Comparison of ENCODE assay signal across 8 mouse cellular contexts in genomic region chr6:33059276-33059675, GRCm38 (mm10). TPM values are rescaled to one million over a fixed set of nuclear protein-coding genes. Genes with fewer than 3 reads are reported as not detected.
A peak's percentile ranks its signal among the peaks of the same experiment; 100 is the strongest.
DNase-seq lines count a peak whose midpoint lies in the region; ATAC-seq lines count a peak whose summit lies in the region.

No protein-coding gene starts in this region.

- peak overlapping the region; percentile 76 for H3K9ac ChIP-seq in midbrain, embryonic 13.5 days (replicated peaks)

- H3K27ac ChIP-seq in midbrain, embryonic 13.5 days, result no peak overlapping the region

- peaks cover 41% of the 10 kb centered on the region for H3K4me1 ChIP-seq in megakaryocyte, embryonic 14.5 days
- peaks cover 19% of the 10 kb centered on the region for H3K4me1 ChIP-seq in midbrain, embryonic 13.5 days (replicated peaks)

- WGBS in midbrain, embryonic 13.5 days, result 41% methylated on average over 7 of the region's 7 CpGs

- peak; percentile 50 for DNase-seq in cerebellum, adult 9-10 months
- DNase-seq in heart, adult 9 months (ENCODE audit: low spot score in 2 of 2), result peak; percentile 19 to 41
- DNase-seq in kidney, adult 9 months, result peak; percentile 67
- no peak for DNase-seq in urinary bladder, postnatal 14 days (ENCODE audit: low spot score)
- DNase-seq in right cerebral cortex, adult 2 months (ENCODE audit: low spot score in 2 of 2), result no peak

- ATAC-seq in megakaryocyte, adult 5-6 weeks (ENCODE audit: poor library complexity, severe bottlenecking), result no peak
- ATAC-seq in midbrain, embryonic 13.5 days, result no peak

- peaks cover 3% of the 10 kb centered on the region for H3K27me3 ChIP-seq in megakaryocyte, embryonic 14.5 days (replicated peaks)
- no peaks in the 10 kb centered on the region for H3K27me3 ChIP-seq in midbrain, embryonic 13.5 days

- peaks cover 18% of the 10 kb centered on the region for H3K36me3 ChIP-seq in megakaryocyte, embryonic 14.5 days (replicated peaks; ENCODE audit: low read length)
- H3K36me3 ChIP-seq in midbrain, embryonic 13.5 days, result peaks cover 10% of the 10 kb centered on the region

- peak overlapping the region; percentile 88 for H3K4me2 ChIP-seq in midbrain, embryonic 13.5 days (replicated peaks)

- peak overlapping the region; percentile 100 for H3K4me3 ChIP-seq in megakaryocyte, embryonic 14.5 days (replicated peaks)
- peak overlapping the region; percentile 85 for H3K4me3 ChIP-seq in midbrain, embryonic 13.5 days (replicated peaks)

- no peaks in the 10 kb centered on the region for H3K9me3 ChIP-seq in megakaryocyte, embryonic 14.5 days
- H3K9me3 ChIP-seq in midbrain, embryonic 13.5 days, result no peaks in the 10 kb centered on the region

RNA-seq across cellular contexts. Expression of gene Chchd3, which starts 0.8 kb away (rescaled TPM):
- polyA plus RNA-seq in megakaryocyte, embryonic 14.5 days (2012; ENCODE audit: insufficient read depth, low replicate concordance), result 20.3 and 92.2 TPM in 2 replicates
- total RNA-seq in megakaryocyte, adult 5-6 weeks (2015), result 51.9 and 62.2 TPM in 2 replicates
- total RNA-seq in megakaryocyte, adult 5-6 weeks (2017), result 104 and 113 TPM in 2 replicates
- polyA plus RNA-seq in midbrain, embryonic 13.5 days (2015; fragmentation: Nextera tagmentation; extraction: Ambion mirVana), result 117 and 118 TPM in 2 replicates

Comparison
In these comparisons a context has a peak if more than half of its experiments do, and no peak if none do; other contexts are left out.
1. DNase-seq: peak in cerebellum, adult 9-10 months (single experiment), heart, adult 9 months (2 of 2) and kidney, adult 9 months (single experiment); none in urinary bladder, postnatal 14 days (single experiment) and right cerebral cortex, adult 2 months (0 of 2).